ENCODE assay signal across 13 mouse cellular contexts in the genomic region with DNA sequence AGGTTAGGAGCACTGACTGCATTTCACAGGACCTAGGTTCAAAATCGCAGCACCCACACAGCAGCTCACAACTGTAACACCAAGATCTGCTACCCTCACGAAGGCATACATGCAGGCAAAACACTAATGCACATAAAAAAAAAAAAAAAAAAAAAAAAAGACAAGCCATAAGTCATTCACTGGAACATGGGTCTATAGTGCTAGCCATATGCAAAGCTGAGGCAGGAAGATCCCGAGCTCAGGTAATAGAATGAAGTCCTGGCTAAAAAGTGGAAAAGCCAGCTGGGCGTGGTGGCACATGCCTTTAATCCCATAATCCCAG. TPM values are rescaled to one million over a fixed set of nuclear protein-coding genes. Genes with fewer than 3 reads are reported as not detected.
A peak's percentile ranks its signal among the peaks of the same experiment; 100 is the strongest.
DNase-seq lines count a peak whose midpoint lies in the region; ATAC-seq lines count a peak whose summit lies in the region.
"Had no signal": no experiment of that assay in that cellular context is flagged by ENCODE, and none has a peak within 500 bp of the region (broad histone marks: within the 10 kb centered on the region; RNA-seq: fewer than 3 reads in every experiment).

No protein-coding gene starts in this region.

- intact Hi-C loops in heart, postnatal 36 days (cut with DNase I) = loop anchor here (2.0 to 10.0 kb wide), 3 partner anchors 43 to 295 kb away; a partner anchor contains a TSS

- H3K4me3 ChIP-seq in heart, embryonic 15.5 days = no peak overlapping the region
- H3K4me3 ChIP-seq in midbrain, embryonic 13.5 days (replicated peaks) = no peak overlapping the region
- H3K4me3 ChIP-seq in midbrain, embryonic 16.5 days (ENCODE audit: low read depth, low read length) = no peak overlapping the region
- H3K4me3 ChIP-seq in embryonic facial prominence, embryonic 10.5 days = peak overlapping the region; percentile 57; the same call in 1 of the 2 replicates
- H3K4me3 ChIP-seq in liver, embryonic 16.5 days (ENCODE audit: low read depth, low read length) = no peak overlapping the region

- no peak for DNase-seq in heart, postnatal 36 days
- no peak for DNase-seq in embryonic facial prominence, embryonic 10.5 days (ENCODE audit: low spot score)
- DNase-seq in kidney, adult 9 months = no peak
- DNase-seq in gastrocnemius, postnatal 4 days (ENCODE audit: low spot score in 2 of 2) = no peak
- DNase-seq: cerebellum, postnatal 14 days; layer of hippocampus, adult 9-11 months had no signal

- no peaks in the 10 kb centered on the region for H3K9me3 ChIP-seq in heart, embryonic 15.5 days (replicated peaks)
- H3K9me3 ChIP-seq in midbrain, embryonic 13.5 days = no peaks in the 10 kb centered on the region
- H3K9me3 ChIP-seq in midbrain, embryonic 16.5 days (replicated peaks; ENCODE audit: control insufficient read depth, low read length, poor library complexity, severe bottlenecking) = no peaks in the 10 kb centered on the region
- H3K9me3 ChIP-seq in embryonic facial prominence, embryonic 10.5 days = peaks cover 10% of the 10 kb centered on the region
- no peaks in the 10 kb centered on the region for H3K9me3 ChIP-seq in liver, embryonic 16.5 days (replicated peaks; ENCODE audit: control insufficient read depth, low read length)
- H3K9me3 ChIP-seq: limb, embryonic 12.5 days; stomach, embryonic 15.5 days had no signal

- H3K4me2 ChIP-seq in heart, embryonic 15.5 days = peak overlapping the region; percentile 76; the same call in 1 of the 2 replicates
- 0 out of 2 replicates have a peak overlapping the region, but pooled peaks have one; percentile 64 for H3K4me2 ChIP-seq in midbrain, embryonic 13.5 days (replicated peaks)
- no peak overlapping the region for H3K4me2 ChIP-seq in midbrain, embryonic 16.5 days (ENCODE audit: low read length)
- H3K4me2 ChIP-seq in liver, embryonic 16.5 days (ENCODE audit: low read depth, low read length) = no peak overlapping the region

- no peak for ATAC-seq in heart, embryonic 15.5 days (replicated peaks; ENCODE audit: insufficient number of reproducible peaks, insufficient read depth, low FRiP score, low read depth)
- no peak for ATAC-seq in midbrain, embryonic 13.5 days
- no peak for ATAC-seq in midbrain, embryonic 16.5 days
- ATAC-seq in liver, embryonic 16.5 days (ENCODE audit: low read depth) = no peak

- peaks cover 33% of the 10 kb centered on the region for H3K36me3 ChIP-seq in heart, embryonic 15.5 days
- H3K36me3 ChIP-seq in midbrain, embryonic 13.5 days = peaks cover 38% of the 10 kb centered on the region
- H3K36me3 ChIP-seq in midbrain, embryonic 16.5 days (ENCODE audit: control insufficient read depth, insufficient read depth, low read length) = peaks cover 3% of the 10 kb centered on the region; the same call in 1 of the 2 replicates
- peaks cover 56% of the 10 kb centered on the region for H3K36me3 ChIP-seq in embryonic facial prominence, embryonic 10.5 days (replicated peaks)
- peaks cover 8% of the 10 kb centered on the region; the same call in 1 of the 2 replicates for H3K36me3 ChIP-seq in liver, embryonic 16.5 days (ENCODE audit: control insufficient read depth, insufficient read depth)

- 76% methylated on average over 4 of the region's 4 CpGs for WGBS in heart, embryonic 15.5 days
- WGBS in midbrain, embryonic 13.5 days = 85% methylated on average over 4 of the region's 4 CpGs
- WGBS in midbrain, embryonic 16.5 days = 76% methylated on average over 4 of the region's 4 CpGs
- WGBS in embryonic facial prominence, embryonic 10.5 days = 81% methylated on average over 4 of the region's 4 CpGs
- 39% methylated on average over 4 of the region's 4 CpGs for WGBS in liver, embryonic 16.5 days (ENCODE audit: insufficient replicate concordance)

- H3K9ac ChIP-seq in heart, embryonic 15.5 days = no peak overlapping the region
- H3K9ac ChIP-seq in midbrain, embryonic 13.5 days (replicated peaks) = no peak overlapping the region
- no peak overlapping the region for H3K9ac ChIP-seq in midbrain, embryonic 16.5 days (ENCODE audit: low read depth, low read length)
- no peak overlapping the region for H3K9ac ChIP-seq in liver, embryonic 16.5 days (ENCODE audit: low read depth, low read length)
- H3K9ac ChIP-seq: stomach, embryonic 15.5 days had no signal

- H3K27me3 ChIP-seq in heart, embryonic 15.5 days = no peaks in the 10 kb centered on the region
- no peaks in the 10 kb centered on the region for H3K27me3 ChIP-seq in midbrain, embryonic 13.5 days
- H3K27me3 ChIP-seq in midbrain, embryonic 16.5 days (ENCODE audit: control insufficient read depth, insufficient read depth, low read depth, low read length) = no peaks in the 10 kb centered on the region
- no peaks in the 10 kb centered on the region for H3K27me3 ChIP-seq in embryonic facial prominence, embryonic 10.5 days (replicated peaks; ENCODE audit: low read depth, poor library complexity, severe bottlenecking)
- no peaks in the 10 kb centered on the region for H3K27me3 ChIP-seq in liver, embryonic 16.5 days (ENCODE audit: control insufficient read depth, insufficient read depth, low read depth, low read length)
- H3K27me3 ChIP-seq: stomach, embryonic 15.5 days had no signal

- H3K4me1 ChIP-seq in heart, embryonic 15.5 days (replicated peaks) = peaks cover 53% of the 10 kb centered on the region
- peaks cover 21% of the 10 kb centered on the region for H3K4me1 ChIP-seq in midbrain, embryonic 13.5 days (replicated peaks)
- H3K4me1 ChIP-seq in midbrain, embryonic 16.5 days (ENCODE audit: control insufficient read depth, insufficient read depth, low read length) = peaks cover 16% of the 10 kb centered on the region; the same call in 1 of the 2 replicates
- H3K4me1 ChIP-seq in embryonic facial prominence, embryonic 10.5 days = peaks cover 36% of the 10 kb centered on the region
- peaks cover 49% of the 10 kb centered on the region for H3K4me1 ChIP-seq in liver, embryonic 16.5 days (ENCODE audit: control insufficient read depth, low read depth, low read length)

- peak overlapping the region; percentile 70 for H3K27ac ChIP-seq in heart, embryonic 15.5 days
- no peak overlapping the region for H3K27ac ChIP-seq in midbrain, embryonic 13.5 days
- no peak overlapping the region for H3K27ac ChIP-seq in midbrain, embryonic 16.5 days (ENCODE audit: low read length)
- no peak overlapping the region for H3K27ac ChIP-seq in embryonic facial prominence, embryonic 10.5 days (replicated peaks)
- H3K27ac ChIP-seq in liver, embryonic 16.5 days (ENCODE audit: low read length) = peak overlapping the region; percentile 79

RNA-seq across cellular contexts. Expression of a gene that starts 0.8 kb away (rescaled TPM):
- 596 and 739 TPM in 2 replicates for polyA plus RNA-seq in heart, embryonic 15.5 days (2015; fragmentation: Nextera tagmentation; extraction: Ambion mirVana)
- 100 to 1,000 TPM; 308 to 344 TPM for total RNA-seq in heart, postnatal 36 days (2021)
- 173 and 194 TPM in 2 replicates for polyA plus RNA-seq in midbrain, embryonic 13.5 days (2015; fragmentation: Nextera tagmentation; extraction: Ambion mirVana)
- polyA plus RNA-seq in midbrain, embryonic 16.5 days (2015; fragmentation: Nextera tagmentation; extraction: Ambion mirVana) = 350 and 686 TPM in 2 replicates
- 135 and 168 TPM in 2 replicates for polyA plus RNA-seq in embryonic facial prominence, embryonic 10.5 days (2016; fragmentation: Nextera tagmentation; extraction: Ambion mirVana)
- polyA plus RNA-seq in liver, embryonic 16.5 days (2015; fragmentation: Nextera tagmentation; extraction: Ambion mirVana) = 3,720 and 4,229 TPM in 2 replicates
- total RNA-seq in gastrocnemius, postnatal 4 days (2021) = 100 to 1,000 TPM; 136 to 167 TPM

RNA-seq across cellular contexts. Expression of a gene that starts 7.3 kb away (rescaled TPM):
- 12.3 and 17.0 TPM in 2 replicates for polyA plus RNA-seq in heart, embryonic 15.5 days (2015; fragmentation: Nextera tagmentation; extraction: Ambion mirVana)
- total RNA-seq in heart, postnatal 36 days (2021) = 1 to 10 TPM; 1.2 to 3.3 TPM
- 0.94 and 1.0 TPM in 2 replicates for polyA plus RNA-seq in midbrain, embryonic 13.5 days (2015; fragmentation: Nextera tagmentation; extraction: Ambion mirVana)
- 0.96 and 1.0 TPM in 2 replicates for polyA plus RNA-seq in midbrain, embryonic 16.5 days (2015; fragmentation: Nextera tagmentation; extraction: Ambion mirVana)
- polyA plus RNA-seq in embryonic facial prominence, embryonic 10.5 days (2016; fragmentation: Nextera tagmentation; extraction: Ambion mirVana) = 3.6 and 4.7 TPM in 2 replicates
- 919 and 984 TPM in 2 replicates for polyA plus RNA-seq in liver, embryonic 16.5 days (2015; fragmentation: Nextera tagmentation; extraction: Ambion mirVana)
- total RNA-seq in gastrocnemius, postnatal 4 days (2021) = 10 to 100 TPM in 1 of 2 experiments, 1 to 10 TPM in 1; 1.7 to 14.7 TPM

RNA-seq across cellular contexts. Expression of a gene that starts 15.4 kb away (rescaled TPM):
- polyA plus RNA-seq in heart, embryonic 15.5 days (2015; fragmentation: Nextera tagmentation; extraction: Ambion mirVana) = 142 and 164 TPM in 2 replicates
- total RNA-seq in heart, postnatal 36 days (2021) = 100 to 1,000 TPM in 1 of 2 experiments, 10 to 100 TPM in 1; 97.7 to 102 TPM
- 105 and 125 TPM in 2 replicates for polyA plus RNA-seq in midbrain, embryonic 13.5 days (2015; fragmentation: Nextera tagmentation; extraction: Ambion mirVana)
- 113 and 118 TPM in 2 replicates for polyA plus RNA-seq in midbrain, embryonic 16.5 days (2015; fragmentation: Nextera tagmentation; extraction: Ambion mirVana)
- 216 and 221 TPM in 2 replicates for polyA plus RNA-seq in embryonic facial prominence, embryonic 10.5 days (2016; fragmentation: Nextera tagmentation; extraction: Ambion mirVana)
- 47.3 and 51.8 TPM in 2 replicates for polyA plus RNA-seq in liver, embryonic 16.5 days (2015; fragmentation: Nextera tagmentation; extraction: Ambion mirVana)
- total RNA-seq in gastrocnemius, postnatal 4 days (2021) = 10 to 100 TPM; 68.4 to 72.0 TPM

RNA-seq across cellular contexts. Expression of a gene that starts 18.5 kb away (rescaled TPM):
- 0.34 and 2.5 TPM in 2 replicates for polyA plus RNA-seq in heart, embryonic 15.5 days (2015; fragmentation: Nextera tagmentation; extraction: Ambion mirVana)
- total RNA-seq in heart, postnatal 36 days (2021) = not detected
- not detected in 2 replicates for polyA plus RNA-seq in midbrain, embryonic 13.5 days (2015; fragmentation: Nextera tagmentation; extraction: Ambion mirVana)
- polyA plus RNA-seq in midbrain, embryonic 16.5 days (2015; fragmentation: Nextera tagmentation; extraction: Ambion mirVana) = not detected in 2 replicates
- 0.09 TPM in 1 of 2 replicates, not detected in the other for polyA plus RNA-seq in embryonic facial prominence, embryonic 10.5 days (2016; fragmentation: Nextera tagmentation; extraction: Ambion mirVana)
- polyA plus RNA-seq in liver, embryonic 16.5 days (2015; fragmentation: Nextera tagmentation; extraction: Ambion mirVana) = 405 and 488 TPM in 2 replicates
- 1 to 10 TPM in 1 of 2 experiments, under 1 TPM in 1; 0.42 to 4.7 TPM for total RNA-seq in gastrocnemius, postnatal 4 days (2021)
- total RNA-seq: megakaryocyte progenitor cell, adult 5-6 weeks had no signal
- polyA plus RNA-seq: limb, embryonic 12.5 days had no signal

RNA-seq across cellular contexts. Expression of a gene that starts 18.6 kb away (rescaled TPM):
- 0.25 TPM in 1 of 2 replicates, not detected in the other for polyA plus RNA-seq in heart, embryonic 15.5 days (2015; fragmentation: Nextera tagmentation; extraction: Ambion mirVana)
- not detected for total RNA-seq in heart, postnatal 36 days (2021)
- polyA plus RNA-seq in midbrain, embryonic 13.5 days (2015; fragmentation: Nextera tagmentation; extraction: Ambion mirVana) = not detected in 2 replicates
- polyA plus RNA-seq in midbrain, embryonic 16.5 days (2015; fragmentation: Nextera tagmentation; extraction: Ambion mirVana) = not detected in 2 replicates
- not detected in 2 replicates for polyA plus RNA-seq in embryonic facial prominence, embryonic 10.5 days (2016; fragmentation: Nextera tagmentation; extraction: Ambion mirVana)
- 20.6 and 35.3 TPM in 2 replicates for polyA plus RNA-seq in liver, embryonic 16.5 days (2015; fragmentation: Nextera tagmentation; extraction: Ambion mirVana)
- total RNA-seq in gastrocnemius, postnatal 4 days (2021) = not detected
- total RNA-seq: megakaryocyte progenitor cell, adult 5-6 weeks had no signal
- polyA plus RNA-seq: limb, embryonic 12.5 days; stomach, embryonic 15.5 days had no signal

Comparison
In these comparisons a context has a peak if more than half of its experiments do, and no peak if none do; other contexts are left out.
1. H3K4me2 ChIP-seq: peak in heart, embryonic 15.5 days (single experiment) and midbrain, embryonic 13.5 days (single experiment); none in midbrain, embryonic 16.5 days (single experiment) and liver, embryonic 16.5 days (single experiment).
2. H3K27ac ChIP-seq: peak in heart, embryonic 15.5 days (single experiment) and liver, embryonic 16.5 days (single experiment); none in midbrain, embryonic 13.5 days (single experiment), midbrain, embryonic 16.5 days (single experiment) and embryonic facial prominence, embryonic 10.5 days (single experiment).
3. RNA of a gene that starts 7.3 kb away (polyA plus RNA-seq): 919 to 984 TPM in liver, embryonic 16.5 days; 12.3 to 17.0 TPM in heart, embryonic 15.5 days, 3.6 to 4.7 TPM in embryonic facial prominence, embryonic 10.5 days, 0.94 to 1.0 TPM in midbrain, embryonic 13.5 days and 0.96 to 1.0 TPM in midbrain, embryonic 16.5 days; every median in the first group is over 10 times any median in the second.